Mouse (Mus musculus): ENCODE measurements around the gene Brd4. TPM values are rescaled to one million over a fixed set of nuclear protein-coding genes. Genes with fewer than 3 reads are reported as not detected.

Brd4 gene
- polyA plus RNA-seq, 1 experiment from 2014 or later, result 51.0 TPM

- Histone ChIP-seq H3K4me3 (ENCODE audit: low read depth, low read length) (no peak overlapping the region), H3K4me2 (ENCODE audit: low read length) (no peak overlapping the region), H3K9ac (ENCODE audit: low read length) (no peak overlapping the region), H3K9me3 (replicated peaks; ENCODE audit: control insufficient read depth, low read length) (no peaks in the 10 kb centered on the region), H3K36me3 (ENCODE audit: control insufficient read depth, insufficient read depth, low read length) (peaks cover 58% of the 10 kb centered on the region), H3K27me3 (replicated peaks; ENCODE audit: control insufficient read depth, insufficient read depth, low read length) (no peaks in the 10 kb centered on the region), H3K4me1 (ENCODE audit: control insufficient read depth, insufficient read depth, low read length) (peaks cover 15% of the 10 kb centered on the region), H3K27ac (ENCODE audit: low read depth, low read length) (no peak overlapping the region)
- ATAC-seq (no peak), DNase-seq (ENCODE audit: low spot score) (no peak)
- 93% methylated on average over 3 of the region's 3 CpGs for WGBS
Measured at GRCm38 (mm10) chr17:32317708-32318107, 33.2 kb upstream of the Brd4 start.

- H3K4me1 ChIP-seq (ENCODE audit: control insufficient read depth, insufficient read depth, low read length), result peaks cover 12% of the 10 kb centered on the region
Measured at GRCm38 (mm10) chr17:32317032-32317431, 32.5 kb upstream of the Brd4 start.

GRCm38 (mm10) chr17:32315560-32315959 lies 31.0 kb upstream of the Brd4 start:
- ATAC-seq, result no peak

More at GRCm38 (mm10) chr17:32317032-32317431, 32.5 kb upstream of the Brd4 start:
- ATAC-seq, result no peak
- Histone ChIP-seq H3K27ac (ENCODE audit: low read depth, low read length) (no peak overlapping the region), H3K4me2 (ENCODE audit: low read length) (no peak overlapping the region), H3K36me3 (ENCODE audit: control insufficient read depth, insufficient read depth, low read length) (peaks cover 65% of the 10 kb centered on the region), H3K27me3 (replicated peaks; ENCODE audit: control insufficient read depth, insufficient read depth, low read length) (no peaks in the 10 kb centered on the region), H3K4me3 (ENCODE audit: low read depth, low read length) (no peak overlapping the region), H3K9me3 (replicated peaks; ENCODE audit: control insufficient read depth, low read length) (no peaks in the 10 kb centered on the region), H3K9ac (ENCODE audit: low read length) (no peak overlapping the region)
- DNase-seq (ENCODE audit: low spot score), result no peak
- WGBS, result 88% methylated on average over 8 of the region's 8 CpGs

DNA sequence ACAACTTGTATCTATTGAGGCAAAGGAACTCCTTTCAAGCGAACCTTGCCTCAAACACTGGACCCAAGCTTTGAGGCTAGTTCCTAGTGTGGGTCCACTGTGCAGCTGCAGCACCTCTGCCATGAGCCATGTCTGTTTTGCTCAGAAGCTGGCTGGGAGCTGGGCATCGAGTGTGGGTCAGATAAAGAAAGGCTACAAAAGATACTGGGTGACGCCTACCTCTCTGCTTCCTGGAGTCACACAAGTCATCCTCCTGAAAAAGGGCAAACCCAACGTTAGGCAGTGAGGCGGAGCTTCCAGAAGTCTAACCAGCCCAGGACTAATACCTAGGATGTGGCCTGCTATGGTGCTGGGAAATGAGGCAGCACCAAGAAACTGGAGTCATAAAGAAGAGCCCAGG lies 29.4 kb upstream of the Brd4 start:
- Histone ChIP-seq H3K9me3 (replicated peaks; ENCODE audit: control insufficient read depth, low read length) (no peaks in the 10 kb centered on the region), H3K9ac (ENCODE audit: low read length) (no peak overlapping the region), H3K4me3 (ENCODE audit: low read depth, low read length) (no peak overlapping the region), H3K36me3 (ENCODE audit: control insufficient read depth, insufficient read depth, low read length) (peaks cover 97% of the 10 kb centered on the region), H3K4me2 (ENCODE audit: low read length) (no peak overlapping the region), H3K4me1 (ENCODE audit: control insufficient read depth, insufficient read depth, low read length) (peaks cover under 1% of the 10 kb centered on the region; the same call in 1 of the 2 replicates), H3K27ac (ENCODE audit: low read depth, low read length) (no peak overlapping the region), H3K27me3 (replicated peaks; ENCODE audit: control insufficient read depth, insufficient read depth, low read length) (no peaks in the 10 kb centered on the region)
- ATAC-seq (no peak), DNase-seq (ENCODE audit: low spot score) (no peak)
- 83% methylated on average over 5 of the region's 5 CpGs for WGBS

More at GRCm38 (mm10) chr17:32315560-32315959, 31.0 kb upstream of the Brd4 start:
- Histone ChIP-seq H3K27me3 (replicated peaks; ENCODE audit: control insufficient read depth, insufficient read depth, low read length) (no peaks in the 10 kb centered on the region), H3K36me3 (ENCODE audit: control insufficient read depth, insufficient read depth, low read length) (peaks cover 80% of the 10 kb centered on the region), H3K4me2 (ENCODE audit: low read length) (no peak overlapping the region), H3K27ac (ENCODE audit: low read depth, low read length) (no peak overlapping the region), H3K4me1 (ENCODE audit: control insufficient read depth, insufficient read depth, low read length) (peaks cover 9% of the 10 kb centered on the region), H3K9me3 (replicated peaks; ENCODE audit: control insufficient read depth, low read length) (no peaks in the 10 kb centered on the region), H3K4me3 (ENCODE audit: low read depth, low read length) (no peak overlapping the region), H3K9ac (ENCODE audit: low read length) (no peak overlapping the region)
- WGBS, result 94% methylated on average over 5 of the region's 5 CpGs
- no peak for DNase-seq (ENCODE audit: low spot score)

GRCm38 (mm10) chr17:32312801-32313200 lies 28.3 kb upstream of the Brd4 start:
- H3K4me3 ChIP-seq (ENCODE audit: low read depth, low read length), result no peak overlapping the region
- H3K27me3 ChIP-seq (replicated peaks; ENCODE audit: control insufficient read depth, insufficient read depth, low read length), result no peaks in the 10 kb centered on the region
- H3K9me3 ChIP-seq (replicated peaks; ENCODE audit: control insufficient read depth, low read length), result no peaks in the 10 kb centered on the region
- no peak overlapping the region for H3K4me2 ChIP-seq (ENCODE audit: low read length)
- H3K27ac ChIP-seq (ENCODE audit: low read depth, low read length), result no peak overlapping the region
- DNase-seq (ENCODE audit: low spot score), result no peak
- H3K36me3 ChIP-seq (ENCODE audit: control insufficient read depth, insufficient read depth, low read length), result peaks cover 100% of the 10 kb centered on the region
- no peaks in the 10 kb centered on the region for H3K4me1 ChIP-seq (ENCODE audit: control insufficient read depth, insufficient read depth, low read length)
- WGBS, result 92% methylated on average over 8 of the region's 8 CpGs
- no peak overlapping the region for H3K9ac ChIP-seq (ENCODE audit: low read length)
- no peak for ATAC-seq

- DNase-seq (ENCODE audit: low spot score) (no peak), ATAC-seq (no peak)
- WGBS, result 92% methylated on average over 4 of the region's 4 CpGs
- no peak overlapping the region for H3K4me3 ChIP-seq (ENCODE audit: low read depth, low read length)
- H3K9ac ChIP-seq (ENCODE audit: low read length), result no peak overlapping the region
- no peak overlapping the region for H3K4me2 ChIP-seq (ENCODE audit: low read length)
- H3K9me3 ChIP-seq (replicated peaks; ENCODE audit: control insufficient read depth, low read length), result no peaks in the 10 kb centered on the region
- H3K27ac ChIP-seq (ENCODE audit: low read depth, low read length), result no peak overlapping the region
- H3K36me3 ChIP-seq (ENCODE audit: control insufficient read depth, insufficient read depth, low read length), result peaks cover 99% of the 10 kb centered on the region
- no peaks in the 10 kb centered on the region for H3K27me3 ChIP-seq (replicated peaks; ENCODE audit: control insufficient read depth, insufficient read depth, low read length)
- H3K4me1 ChIP-seq (ENCODE audit: control insufficient read depth, insufficient read depth, low read length), result no peaks in the 10 kb centered on the region
Measured at GRCm38 (mm10) chr17:32307963-32308362, 23.4 kb upstream of the Brd4 start.

- no peaks in the 10 kb centered on the region for H3K4me1 ChIP-seq (ENCODE audit: control insufficient read depth, insufficient read depth, low read length)
- WGBS, result 89% methylated on average over 1 of the region's 1 CpGs
- no peak overlapping the region for H3K27ac ChIP-seq (ENCODE audit: low read depth, low read length)
Measured at GRCm38 (mm10) chr17:32298125-32298524, 13.6 kb upstream of the Brd4 start.

DNA sequence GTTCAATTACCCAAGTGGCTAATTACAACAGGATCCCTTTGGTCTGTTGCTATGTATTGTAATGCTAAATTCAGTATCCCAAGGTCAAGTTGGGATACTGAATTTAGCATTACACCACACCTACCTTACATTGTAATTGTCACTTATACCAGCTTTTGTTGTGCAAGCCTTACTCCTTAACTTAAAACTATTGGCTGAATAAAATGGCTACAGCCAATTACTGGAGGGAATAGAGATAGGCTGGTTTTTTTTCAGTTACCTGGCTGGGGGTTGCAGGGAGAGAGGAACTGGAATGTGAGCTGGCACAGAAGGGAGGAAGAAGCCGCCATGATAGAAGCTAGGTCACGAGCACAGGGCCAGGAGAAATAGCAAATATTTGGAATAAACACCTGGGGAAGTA lies 11.4 kb upstream of the Brd4 start:
- Histone ChIP-seq H3K4me2 (ENCODE audit: low read length) (no peak overlapping the region), H3K36me3 (ENCODE audit: control insufficient read depth, insufficient read depth, low read length) (no peaks in the 10 kb centered on the region), H3K27ac (ENCODE audit: low read depth, low read length) (no peak overlapping the region), H3K4me1 (ENCODE audit: control insufficient read depth, insufficient read depth, low read length) (no peaks in the 10 kb centered on the region), H3K27me3 (replicated peaks; ENCODE audit: control insufficient read depth, insufficient read depth, low read length) (no peaks in the 10 kb centered on the region), H3K4me3 (ENCODE audit: low read depth, low read length) (no peak overlapping the region), H3K9me3 (replicated peaks; ENCODE audit: control insufficient read depth, low read length) (no peaks in the 10 kb centered on the region), H3K9ac (ENCODE audit: low read length) (no peak overlapping the region)
- 88% methylated on average over 2 of the region's 2 CpGs for WGBS
- ATAC-seq (no peak), DNase-seq (ENCODE audit: low spot score) (no peak)

More at GRCm38 (mm10) chr17:32298125-32298524, 13.6 kb upstream of the Brd4 start:
- no peaks in the 10 kb centered on the region for H3K27me3 ChIP-seq (replicated peaks; ENCODE audit: control insufficient read depth, insufficient read depth, low read length)
- no peak overlapping the region for H3K9ac ChIP-seq (ENCODE audit: low read length)
- no peaks in the 10 kb centered on the region for H3K9me3 ChIP-seq (replicated peaks; ENCODE audit: control insufficient read depth, low read length)
- no peak overlapping the region for H3K4me2 ChIP-seq (ENCODE audit: low read length)
- H3K4me3 ChIP-seq (ENCODE audit: low read depth, low read length), result no peak overlapping the region
- ATAC-seq, result no peak
- 0 out of 2 replicates have a peak, but pooled peaks cover 6% of the 10 kb centered on the region for H3K36me3 ChIP-seq (ENCODE audit: control insufficient read depth, insufficient read depth, low read length)
- no peak for DNase-seq (ENCODE audit: low spot score)

DNA sequence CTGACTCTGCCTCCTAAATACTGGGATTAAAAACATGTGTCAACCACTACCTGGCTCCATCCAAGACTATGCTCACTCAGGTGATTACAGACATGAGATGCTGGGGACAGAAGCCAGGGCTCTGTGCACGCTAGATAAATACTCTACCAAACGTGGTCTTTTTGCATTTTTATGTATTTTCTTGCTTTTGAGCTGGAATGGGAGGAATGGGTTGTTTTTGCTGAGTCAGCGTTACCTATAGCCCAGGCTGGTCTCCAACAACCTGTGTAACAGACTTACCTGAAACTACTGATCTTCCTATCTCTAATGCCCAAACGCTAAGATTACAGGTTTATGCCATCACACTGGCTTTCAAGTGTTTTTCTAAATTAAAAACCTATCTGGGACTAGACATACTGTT lies 10.6 kb upstream of the Brd4 start:
- Histone ChIP-seq H3K4me3 (ENCODE audit: low read depth, low read length) (no peak overlapping the region), H3K9ac (ENCODE audit: low read length) (no peak overlapping the region), H3K27me3 (replicated peaks; ENCODE audit: control insufficient read depth, insufficient read depth, low read length) (no peaks in the 10 kb centered on the region), H3K9me3 (replicated peaks; ENCODE audit: control insufficient read depth, low read length) (no peaks in the 10 kb centered on the region), H3K4me2 (ENCODE audit: low read length) (no peak overlapping the region), H3K4me1 (ENCODE audit: control insufficient read depth, insufficient read depth, low read length) (no peaks in the 10 kb centered on the region), H3K27ac (ENCODE audit: low read depth, low read length) (no peak overlapping the region), H3K36me3 (ENCODE audit: control insufficient read depth, insufficient read depth, low read length) (no peaks in the 10 kb centered on the region)
- ATAC-seq (no peak), DNase-seq (ENCODE audit: low spot score) (no peak)
- 92% methylated on average over 4 of the region's 4 CpGs for WGBS

All from forebrain, embryonic 14.5 days (tissue).